Mouse (Mus musculus) hindbrain, embryonic 13.5 days (tissue): ENCODE results near the gene Galnt2. TPM values are rescaled to one million over a fixed set of nuclear protein-coding genes. Genes with fewer than 3 reads are reported as not detected.
A peak's percentile ranks its signal among the peaks of the same experiment; 100 is the strongest.

Experiments used
- ATAC-seq: fragments of 200-750 bp; cut with Nextera tagmentation; 2 replicates; pipeline ENCODE4 v1.8.0; 2017; ENCODE audit warnings: moderate TSS enrichment; ENCODE audit not compliant: low FRiP score
- H3K27ac ChIP-seq: fragments of 300-500 bp; sonication (generic); 2 replicates; pipeline ENCODE4 v1.5.1; 2015; ENCODE audit warnings: inconsistent platforms, mild to moderate bottlenecking, moderate library complexity
- H3K27me3 ChIP-seq: fragments of 300-500 bp; sonication (generic); 2 replicates; pipeline ENCODE4 v1.6.1; 2015; ENCODE audit warnings: mild to moderate bottlenecking, inconsistent platforms
- H3K36me3 ChIP-seq: fragments of 300-500 bp; sonication (generic); 2 replicates; pipeline ENCODE4 v1.6.1; 2015; ENCODE audit warnings: mild to moderate bottlenecking, inconsistent platforms
- H3K4me1 ChIP-seq: fragments of 300-500 bp; sonication (generic); replicated peaks from 2 replicates; pipeline ENCODE4 v1.6.1; 2015; ENCODE audit warnings: inconsistent platforms
- H3K4me2 ChIP-seq: fragments of 300-500 bp; sonication (generic); 2 replicates; pipeline ENCODE4 v1.6.1; 2015; ENCODE audit warnings: inconsistent platforms, mild to moderate bottlenecking, moderate library complexity
- H3K4me3 ChIP-seq: fragments of 300-500 bp; sonication (generic); 2 replicates; pipeline ENCODE4 v1.5.1; 2015; ENCODE audit warnings: mild to moderate bottlenecking, inconsistent platforms
- H3K9ac ChIP-seq: fragments of 300-500 bp; sonication (generic); 2 replicates; pipeline ENCODE4 v1.6.1; 2015; ENCODE audit warnings: mild to moderate bottlenecking, inconsistent platforms
- H3K9me3 ChIP-seq: fragments of 300-500 bp; sonication (generic); 2 replicates; pipeline ENCODE4 v1.6.1; 2016; ENCODE audit warnings: inconsistent platforms
- WGBS: fragments of 180-500 bp; shearing (Covaris S2); methylation state at CpG from one replicate; pipeline ENCODE4 v1.1.7; 2015; 5-methylcytosine and 5-hydroxymethylcytosine counted together
- polyA plus RNA-seq: library from polyadenylated mRNA; unstranded; fragments of >200 nt; fragmentation: Nextera tagmentation; extraction: Ambion mirVana; gene quantifications from 2 replicates; pipeline ENCODE4 v1.2.1, GENCODE M21; 2015

Gene Galnt2
- polyA plus RNA-seq, 1 experiment from 2014 or later, result 49.9 TPM

DNA sequence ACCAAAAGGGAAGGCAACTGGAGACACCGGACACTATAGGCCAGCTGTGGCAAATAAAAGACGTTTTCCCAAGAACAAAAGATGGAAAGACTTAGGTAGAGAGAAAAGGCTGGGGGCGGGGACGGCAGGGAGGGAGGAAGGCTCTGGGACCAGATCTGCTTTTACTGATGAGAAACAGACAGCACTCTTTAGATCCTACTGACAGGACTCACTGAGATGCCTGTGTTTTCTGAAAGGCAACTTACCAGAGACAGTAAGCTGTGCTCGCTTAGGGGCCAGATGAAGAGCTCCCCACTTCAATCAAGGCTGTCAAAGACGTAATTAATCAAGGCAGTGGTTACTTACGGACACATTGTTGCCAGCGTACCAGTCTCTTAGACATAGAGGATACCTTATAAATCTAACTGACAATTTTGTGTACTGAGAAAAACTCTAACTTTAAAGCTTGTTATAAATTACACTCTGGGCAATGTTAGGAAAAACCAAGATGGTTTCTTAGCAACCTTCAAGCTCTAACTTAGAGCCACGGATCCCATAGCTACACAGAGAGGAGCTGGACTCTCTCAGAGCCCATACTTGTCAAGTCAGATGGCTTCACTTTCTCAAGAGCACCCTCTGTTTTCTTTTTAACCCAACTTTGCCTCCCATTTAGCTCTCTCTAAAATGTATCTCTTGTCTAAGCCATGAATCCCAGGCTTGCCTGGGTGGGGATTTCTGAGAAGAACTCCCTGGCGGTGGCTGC, 161.3 kb downstream of the Galnt2 start:
- H3K27me3 ChIP-seq, result no peaks in the 10 kb centered on the region
- ATAC-seq, result no peak
- no peak overlapping the region for H3K4me2 ChIP-seq
- H3K9ac ChIP-seq, result no peak overlapping the region
- no peak overlapping the region for H3K4me3 ChIP-seq
- H3K36me3 ChIP-seq, result no peaks in the 10 kb centered on the region
- H3K4me1 ChIP-seq, result peaks cover 8% of the 10 kb centered on the region; the same call in 1 of the 2 replicates
- WGBS, result 44% methylated on average over 10 of the region's 10 CpGs
- H3K27ac ChIP-seq, result peak overlapping the region; percentile 2; the same call in 1 of the 2 replicates
- no peaks in the 10 kb centered on the region for H3K9me3 ChIP-seq

DNA sequence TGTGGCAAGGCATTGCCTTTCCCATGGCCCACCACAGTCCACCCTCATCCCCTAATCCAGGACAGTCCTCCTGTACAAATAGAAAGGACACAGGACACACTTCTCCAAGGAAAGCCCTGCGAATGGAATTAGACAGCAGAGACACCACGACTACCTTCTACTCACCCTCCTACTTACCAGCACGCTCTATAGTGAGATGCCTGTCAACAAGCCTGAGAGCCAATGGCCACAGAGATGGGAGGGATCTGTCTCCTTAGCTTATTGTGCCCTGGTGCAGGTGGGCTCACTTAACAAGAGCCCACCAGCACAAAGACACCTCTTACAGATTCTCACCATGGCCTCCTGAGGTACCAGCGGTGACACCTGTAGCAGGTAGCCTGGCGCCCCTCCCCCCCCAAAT, 161.8 kb downstream of the Galnt2 start:
- no peak overlapping the region for H3K4me3 ChIP-seq
- peaks cover 11% of the 10 kb centered on the region; the same call in 1 of the 2 replicates for H3K4me1 ChIP-seq
- no peak for ATAC-seq
- peak overlapping the region; percentile 2; the same call in 1 of the 2 replicates for H3K27ac ChIP-seq
- no peaks in the 10 kb centered on the region for H3K9me3 ChIP-seq
- H3K36me3 ChIP-seq, result no peaks in the 10 kb centered on the region
- no peak overlapping the region for H3K4me2 ChIP-seq
- H3K9ac ChIP-seq, result no peak overlapping the region
- 85% methylated on average over 5 of the region's 5 CpGs for WGBS
- no peaks in the 10 kb centered on the region for H3K27me3 ChIP-seq

DNA sequence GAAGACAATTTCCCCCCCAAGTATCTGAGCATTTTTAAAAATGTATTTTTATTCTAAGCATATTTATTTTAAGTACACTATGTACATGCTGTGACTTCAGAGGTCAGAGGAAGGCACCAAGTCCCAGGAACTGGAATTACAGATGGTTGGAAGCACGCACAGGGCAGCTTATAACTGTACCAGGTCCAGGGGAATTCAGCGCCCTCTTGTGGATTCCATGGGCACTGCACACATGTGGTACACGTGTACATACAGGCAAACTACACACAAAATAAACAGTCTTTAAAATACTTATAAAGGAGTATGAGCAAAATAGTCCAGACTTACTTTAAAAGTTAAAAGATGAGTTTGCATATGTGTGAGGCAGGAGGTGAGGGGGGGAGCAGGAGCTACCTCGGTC, 162.7 kb downstream of the Galnt2 start:
- Histone ChIP-seq H3K36me3 (no peaks in the 10 kb centered on the region), H3K4me2 (no peak overlapping the region), H3K4me3 (no peak overlapping the region), H3K4me1 (peaks cover 14% of the 10 kb centered on the region; the same call in 1 of the 2 replicates), H3K9me3 (no peaks in the 10 kb centered on the region), H3K27ac (no peak overlapping the region), H3K27me3 (no peaks in the 10 kb centered on the region), H3K9ac (no peak overlapping the region)
- ATAC-seq, result no peak
- WGBS, result 84% methylated on average over 4 of the region's 4 CpGs

DNA sequence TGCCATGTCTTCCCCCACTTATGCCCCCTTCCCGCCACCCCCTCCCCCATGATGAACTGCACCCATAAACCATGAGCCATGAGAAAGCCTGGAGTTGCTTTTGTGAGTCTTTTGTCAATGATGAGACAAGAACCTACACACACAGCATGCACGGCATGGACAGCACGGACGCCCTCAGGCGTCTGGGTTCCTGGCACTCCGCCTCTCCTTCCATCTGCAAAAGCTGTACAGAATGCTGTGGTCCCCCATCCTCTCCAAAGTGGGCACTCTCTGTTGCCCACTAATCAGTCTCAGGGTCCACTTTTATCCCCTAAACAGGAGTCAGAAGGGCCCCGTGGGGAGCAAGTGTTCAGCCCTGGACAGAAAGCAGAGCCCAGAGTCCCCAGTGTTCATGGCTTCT, 163.8 kb downstream of the Galnt2 start:
- Histone ChIP-seq H3K27me3 (no peaks in the 10 kb centered on the region), H3K9ac (no peak overlapping the region), H3K36me3 (no peaks in the 10 kb centered on the region), H3K4me2 (no peak overlapping the region), H3K27ac (no peak overlapping the region), H3K4me1 (peaks cover 22% of the 10 kb centered on the region; the same call in 1 of the 2 replicates), H3K4me3 (no peak overlapping the region), H3K9me3 (no peaks in the 10 kb centered on the region)
- 84% methylated on average over 7 of the region's 7 CpGs for WGBS
- ATAC-seq, result no peak

Other genes starting within 250 kb of the Galnt2 start
- gene Abcb10, start 248.3 kb upstream of the Galnt2 start, polyA plus RNA-seq, result 11.8 and 12.0 TPM in 2 replicates
- gene Taf5l, start 210.0 kb upstream of the Galnt2 start, polyA plus RNA-seq, result 23.6 and 24.5 TPM in 2 replicates
- 3.2 TPM in 2 replicates for gene Urb2, start 209.9 kb upstream of the Galnt2 start, polyA plus RNA-seq
- gene Pgbd5, start 208.3 kb downstream of the Galnt2 start, polyA plus RNA-seq, result 10.3 and 11.0 TPM in 2 replicates